Mouse (Mus musculus): Measurements from ENCODE around the gene Col7a1.

GRCm38 (mm10) chr9:108953081-108953636 is at the start of gene Col7a1:
- no peak for TF ChIP-seq CTCF (IDR thresholded peaks at IDR 0.05; ENCODE audit: control insufficient read depth, insufficient read depth, insufficient read length)
- TF ChIP-seq USF1 (IDR thresholded peaks at IDR 0.05; ENCODE audit: low read depth): no peak
- peak; percentile 18 for TF ChIP-seq FOSL1 (IDR thresholded peaks at IDR 0.05; ENCODE audit: insufficient read depth, low read length, poor library complexity, severe bottlenecking)
- TF ChIP-seq MYOG (IDR thresholded peaks at IDR 0.05; ENCODE audit: control insufficient read depth, extremely low read depth, insufficient read length): no peak
- TF ChIP-seq CEBPB (IDR thresholded peaks at IDR 0.05; ENCODE audit: low read depth): no peak
- no peak for TF ChIP-seq MAX (IDR thresholded peaks at IDR 0.05)
- peak; percentile 91 for TF ChIP-seq MYOD1 (IDR thresholded peaks at IDR 0.05; ENCODE audit: control insufficient read depth, insufficient read length, low read depth)

Data from C2C12 (cell line).